Mouse (Mus musculus) bone marrow macrophage, adult 2 months (primary cell): Measurements from ENCODE around the gene Me1. TPM values are rescaled to one million over a fixed set of nuclear protein-coding genes. Genes with fewer than 3 reads are reported as not detected.
"Not testable (repeated sequence)": the region's sequence is repeated elsewhere in the genome, so short reads cannot be mapped to it uniquely, and the experiment has no call there.

Source experiments
- H3K27ac ChIP-seq: 2 replicates; pipeline ENCODE4 v1.5.1; 2012; ENCODE audit warnings: low read depth, low read length; ENCODE audit not compliant: insufficient read depth
- H3K4me1 ChIP-seq: 2 replicates; pipeline ENCODE4 v1.6.1; 2012; ENCODE audit warnings: low read length; ENCODE audit not compliant: control insufficient read depth, insufficient read depth
- H3K4me3 ChIP-seq: 2 replicates; pipeline ENCODE4 v1.5.1; 2012; ENCODE audit warnings: mild to moderate bottlenecking, low read length, moderate library complexity; ENCODE audit not compliant: insufficient read depth
- CTCF ChIP-seq: IDR thresholded peaks from 2 replicates; pipeline ENCODE4 v1.5.1; 2012; ENCODE audit warnings: low read depth, mild to moderate bottlenecking, low read length, moderate library complexity
- POLR2A ChIP-seq: IDR thresholded peaks from 2 replicates; pipeline ENCODE4 v1.6.1; 2012; ENCODE audit warnings: mild to moderate bottlenecking, low read depth, low read length, borderline replicate concordance
- polyA plus RNA-seq: library from polyadenylated mRNA; stranded (reverse); fragments of >200 nt; gene quantifications from 2 replicates; pipeline ENCODE4 v1.2.4, GENCODE M21; 2012; ENCODE audit not compliant: missing spikeins, insufficient read depth, insufficient read length

Me1 gene
- polyA plus RNA-seq, 1 experiment, result 8.3 TPM

DNA sequence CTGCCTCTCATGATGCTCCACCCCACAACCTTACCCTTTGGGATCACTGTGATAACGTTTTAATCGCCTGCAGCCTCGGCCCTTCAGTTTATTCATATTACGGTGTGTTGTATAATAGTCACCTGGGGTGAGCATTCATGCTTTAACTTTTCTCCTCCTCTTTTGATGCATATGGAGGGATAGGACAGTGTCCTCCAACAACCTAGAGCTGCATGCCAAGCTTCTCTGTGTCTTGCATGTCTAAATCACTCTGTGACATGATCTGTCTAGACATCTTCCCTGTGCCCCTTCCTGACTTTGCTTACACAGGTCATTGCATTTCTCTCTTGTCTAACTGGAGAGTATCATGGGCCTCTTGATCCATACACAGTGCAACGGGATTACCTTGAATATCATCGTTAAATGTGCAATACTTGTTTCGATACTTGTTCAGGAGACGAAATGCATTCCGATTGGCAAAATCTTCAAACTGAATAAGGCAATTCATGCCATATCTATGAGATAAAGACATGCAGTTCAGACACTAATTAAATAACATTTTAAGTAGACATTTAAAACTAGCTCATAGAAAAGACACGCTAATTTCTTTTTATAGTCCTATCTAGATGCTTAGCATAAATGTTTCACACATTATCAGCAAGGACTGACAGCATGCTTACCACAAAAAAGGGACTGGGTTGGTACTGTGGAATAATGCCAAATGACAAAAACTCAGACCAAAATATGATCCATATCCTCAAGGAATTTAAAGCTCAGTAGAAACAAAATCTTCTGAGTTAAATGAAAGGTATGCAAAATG lies 76.2 kb downstream of the Me1 start:
- no peak overlapping the region for H3K4me3 ChIP-seq
- no peaks in the 10 kb centered on the region for H3K4me1 ChIP-seq
- no peak overlapping the region for H3K27ac ChIP-seq
- TF ChIP-seq POLR2A (no peak), CTCF (no peak)

DNA sequence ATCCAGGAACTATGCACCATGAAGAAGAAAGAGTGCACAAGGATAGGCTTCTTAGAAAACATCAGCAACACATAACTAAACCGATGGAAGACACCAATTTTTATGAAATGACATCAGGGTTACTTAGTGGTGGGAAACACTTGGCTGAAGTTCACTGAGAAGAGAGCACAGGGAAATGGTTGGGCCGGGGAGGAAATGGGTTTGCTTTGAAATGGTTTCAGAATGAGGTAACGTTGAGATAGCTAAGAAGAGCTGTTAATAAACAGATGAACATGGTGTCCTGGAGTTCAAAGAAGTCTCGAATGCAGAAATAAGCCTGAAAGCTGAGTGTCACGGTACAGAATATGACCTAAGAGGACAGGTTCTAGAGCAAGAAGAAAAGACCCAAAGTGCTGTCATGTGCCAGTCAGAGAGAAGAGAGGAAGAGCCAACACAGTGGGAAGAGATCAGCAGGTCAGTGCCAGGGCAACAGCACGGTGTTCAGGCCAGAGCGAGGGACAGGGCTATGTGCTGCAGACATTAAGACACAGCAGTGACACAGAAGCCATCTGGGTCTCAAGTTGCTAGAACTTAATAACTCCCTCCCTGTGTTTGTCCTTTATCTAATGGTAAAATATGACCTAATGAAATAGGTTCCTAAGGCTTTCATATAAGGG lies 77.8 kb downstream of the Me1 start:
- H3K27ac ChIP-seq, result no peak overlapping the region
- no peak overlapping the region for H3K4me3 ChIP-seq
- no peak for TF ChIP-seq POLR2A
- no peak for TF ChIP-seq CTCF
- no peaks in the 10 kb centered on the region for H3K4me1 ChIP-seq

- Histone ChIP-seq H3K4me3 (no peak overlapping the region), H3K27ac (no peak overlapping the region), H3K4me1 (no peaks in the 10 kb centered on the region)
- TF ChIP-seq POLR2A, result no peak
- TF ChIP-seq CTCF, result no peak
These were observed 80.0 kb downstream of the Me1 start for GRCm38 (mm10) chr9:86615765-86616164.

GRCm38 (mm10) chr9:86612091-86612490 lies 83.7 kb downstream of the Me1 start:
- H3K4me3 ChIP-seq, result no peak overlapping the region
- no peaks in the 10 kb centered on the region for H3K4me1 ChIP-seq
- no peak overlapping the region for H3K27ac ChIP-seq
- TF ChIP-seq POLR2A (no peak), CTCF (no peak)

DNA sequence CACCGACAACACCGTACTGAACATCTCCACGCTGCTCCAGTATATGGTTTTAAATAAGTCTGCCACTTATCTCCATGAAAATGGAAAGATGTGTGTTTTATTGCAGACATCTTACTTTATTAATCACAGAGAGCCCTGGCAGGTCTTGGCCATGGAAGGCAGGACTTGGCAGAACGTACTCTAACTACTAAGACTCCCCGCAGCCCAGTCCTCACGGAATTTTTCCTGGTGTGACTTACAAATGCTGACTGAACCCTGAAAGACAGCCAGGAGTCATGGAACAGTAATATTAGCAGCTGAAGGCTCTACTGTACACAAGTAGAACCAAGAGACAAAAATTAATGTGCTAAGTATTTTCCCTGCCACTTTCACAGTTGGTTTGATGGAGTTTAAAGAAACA lies 90.0 kb downstream of the Me1 start:
- no peak for TF ChIP-seq CTCF
- no peak for TF ChIP-seq POLR2A
- no peak overlapping the region for H3K27ac ChIP-seq
- H3K4me1 ChIP-seq, result no peaks in the 10 kb centered on the region
- H3K4me3 ChIP-seq, result no peak overlapping the region

GRCm38 (mm10) chr9:86599723-86600303 lies 95.9 kb downstream of the Me1 start:
- TF ChIP-seq POLR2A (no peak), CTCF (no peak)
- Histone ChIP-seq H3K27ac (no peak overlapping the region), H3K4me3 (no peak overlapping the region), H3K4me1 (no peaks in the 10 kb centered on the region)

DNA sequence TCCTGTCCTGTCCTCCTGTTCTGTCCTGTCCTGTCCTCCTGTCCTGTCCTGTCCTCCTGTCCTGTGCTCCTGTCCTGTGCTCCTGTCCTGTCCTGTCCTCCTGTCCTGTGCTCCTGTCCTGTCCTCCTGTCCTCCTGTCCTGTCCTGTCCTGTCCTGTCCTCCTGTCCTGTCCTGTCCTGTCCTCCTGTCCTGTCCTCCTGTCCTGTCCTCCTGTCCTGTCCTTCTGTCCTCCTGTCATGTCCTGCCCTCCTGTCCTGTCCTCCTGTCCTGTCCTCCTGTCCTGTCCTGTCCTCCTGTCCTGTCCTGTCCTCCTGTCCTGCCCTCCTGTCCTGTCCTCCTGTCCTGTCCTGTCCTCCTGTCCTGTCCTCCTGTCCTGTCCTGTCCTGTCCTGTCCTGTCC lies 98.8 kb downstream of the Me1 start:
- H3K4me1 ChIP-seq, H3K4me3 ChIP-seq: not testable (repeated sequence)

GRCm38 (mm10) chr9:86594357-86594767 lies 101.4 kb downstream of the Me1 start:
- not testable (repeated sequence) for H3K4me3 ChIP-seq, H3K27ac ChIP-seq
- H3K4me1 ChIP-seq, result peaks cover 13% of the 10 kb centered on the region

More for the DNA sequence above, 98.8 kb downstream of the Me1 start:
- not testable (repeated sequence) for H3K27ac ChIP-seq

DNA sequence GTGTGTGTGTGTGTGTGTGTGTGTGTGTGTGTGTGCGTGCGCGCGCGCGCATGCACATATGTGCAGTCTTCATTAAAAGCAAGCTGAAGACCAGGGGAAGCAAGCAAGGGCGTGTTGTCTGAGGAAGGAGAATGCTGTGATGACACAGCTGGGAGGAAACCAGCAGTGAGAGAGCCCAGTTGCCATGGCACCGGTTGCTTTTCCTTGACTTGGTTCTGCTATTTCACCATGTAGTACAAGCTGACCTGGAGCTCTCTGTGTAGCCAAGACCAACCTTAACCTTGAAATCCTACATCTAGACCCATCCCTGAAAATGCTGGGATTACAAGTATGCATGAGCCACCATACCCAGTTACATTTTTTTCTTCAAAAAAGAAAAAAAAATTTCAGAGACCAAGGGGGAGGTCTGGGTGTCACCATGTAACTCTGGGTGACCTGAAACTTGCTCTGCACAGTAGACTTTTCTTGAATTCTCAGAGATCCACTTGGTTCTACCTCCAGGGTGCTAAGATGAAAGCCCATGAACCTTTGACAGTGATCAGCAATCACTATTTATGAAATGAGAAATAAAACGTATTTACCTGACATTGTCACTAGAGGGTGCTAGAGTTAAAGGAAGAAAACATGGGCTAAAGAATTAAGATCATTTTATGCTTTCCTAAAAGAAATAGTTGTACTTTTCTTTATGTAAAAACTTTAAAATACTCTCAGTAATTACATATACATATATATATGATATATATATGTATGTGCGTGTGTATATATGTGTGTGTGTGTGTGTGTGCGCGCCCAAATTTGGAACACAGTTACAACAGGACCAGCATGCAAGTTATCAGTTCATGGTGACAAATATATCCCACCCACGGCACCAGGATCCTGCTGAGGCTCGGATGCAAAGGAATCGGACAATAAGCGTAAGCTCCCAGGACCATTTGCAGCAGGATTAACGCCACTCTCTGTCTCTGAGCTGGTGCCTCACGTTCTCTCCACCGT lies 102.8 kb downstream of the Me1 start:
- Histone ChIP-seq H3K4me1 (peaks cover 14% of the 10 kb centered on the region), H3K27ac (peak overlapping the region; percentile 44), H3K4me3 (no peak overlapping the region)
- no peak for TF ChIP-seq POLR2A
- no peak for TF ChIP-seq CTCF
